Mouse (Mus musculus) cerebellum, adult 2 months (tissue): ENCODE data around the gene Rhno1.

Experiments
- CTCF ChIP-seq: fragments of 200-500 bp; IDR thresholded peaks from 2 replicates; pipeline ENCODE4 v1.5.1; 2011; ENCODE audit warnings: low read depth, mild to moderate bottlenecking, control low read depth, low read length, moderate library complexity, borderline replicate concordance; ENCODE audit not compliant: insufficient read depth
- POLR2A ChIP-seq: fragments of 200-500 bp; IDR thresholded peaks from 2 replicates; pipeline ENCODE4 v1.6.1; 2011; ENCODE audit warnings: low read length, control low read depth, borderline replicate concordance; ENCODE audit not compliant: insufficient read depth

- no peak for TF ChIP-seq CTCF
- no peak for TF ChIP-seq POLR2A
These were observed 17.1 kb downstream of the Rhno1 start for GRCm38 (mm10) chr6:128345623-128346022.
